Mouse (Mus musculus) hindbrain, postnatal 0 days (tissue): ENCODE measurements around the gene Gm11985. TPM values are rescaled to one million over a fixed set of nuclear protein-coding genes. Genes with fewer than 3 reads are reported as not detected.

Experiments
- ATAC-seq: fragments of 200-750 bp; cut with Nextera tagmentation; 2 replicates; pipeline ENCODE4 v1.8.0; 2017; ENCODE audit warnings: mild to moderate bottlenecking, moderate TSS enrichment, moderate library complexity
- DNase-seq: peaks from one replicate; pipeline ENCODE4 v3.0.0-alpha.2; 2015; ENCODE audit warnings: low spot score
- H3K27ac ChIP-seq: fragments of 300-500 bp; sonication (generic); 2 replicates; pipeline ENCODE4 v1.5.1; 2014; ENCODE audit warnings: mild to moderate bottlenecking
- H3K27me3 ChIP-seq: fragments of 300-500 bp; sonication (generic); 2 replicates; pipeline ENCODE4 v1.6.1; 2014; ENCODE audit warnings: low read length, mixed read lengths; ENCODE audit not compliant: insufficient read depth
- H3K36me3 ChIP-seq: fragments of 300-500 bp; sonication (generic); 2 replicates; pipeline ENCODE4 v1.6.1; 2014; ENCODE audit warnings: low read length, mixed read lengths; ENCODE audit not compliant: insufficient read depth
- H3K4me1 ChIP-seq: fragments of 300-500 bp; sonication (generic); 2 replicates; pipeline ENCODE4 v1.6.1; 2014; ENCODE audit warnings: antibody characterized with exemption, low read length, mixed read lengths; ENCODE audit not compliant: insufficient read depth
- H3K4me2 ChIP-seq: fragments of 300-500 bp; sonication (generic); 2 replicates; pipeline ENCODE4 v1.6.1; 2014; ENCODE audit warnings: low read depth, mild to moderate bottlenecking, low read length, moderate library complexity, mixed read lengths
- H3K4me3 ChIP-seq: fragments of 300-500 bp; sonication (generic); 2 replicates; pipeline ENCODE4 v1.5.1; 2014; ENCODE audit warnings: low read length
- H3K9ac ChIP-seq: fragments of 300-500 bp; sonication (generic); replicated peaks from 2 replicates; pipeline ENCODE4 v1.6.1; 2014; ENCODE audit warnings: mild to moderate bottlenecking, low read length, moderate library complexity, mixed read lengths
- H3K9me3 ChIP-seq: fragments of 300-500 bp; sonication (generic); 2 replicates; pipeline ENCODE4 v1.6.1; 2016; ENCODE audit warnings: low read length, mixed read lengths
- CTCF ChIP-seq: IDR thresholded peaks from 2 replicates; pipeline ENCODE4 v1.5.1; 2016; ENCODE audit warnings: antibody characterized with exemption, control low read depth, low read depth
- WGBS: fragments of 180-500 bp; shearing (Covaris S2); extraction: QIAGEN DNeasy Blood & Tissue Kit; methylation state at CpG from one replicate; pipeline ENCODE4 v1.1.7; 2014; 5-methylcytosine and 5-hydroxymethylcytosine counted together
- polyA plus RNA-seq: library from polyadenylated mRNA; unstranded; fragments of >200 nt; fragmentation: Nextera tagmentation; extraction: Ambion mirVana; gene quantifications from 2 replicates; pipeline ENCODE4 v1.2.1, GENCODE M21; 2015
- total RNA-seq: library from RNA; depleted of rRNA; stranded (reverse); fragments of >200 nt; gene quantifications from 2 replicates; pipeline ENCODE4 v1.2.3, GENCODE M21; 2014

Gene Gm11985
- total and polyA plus RNA-seq, 2 experiments from 2014 or later = not detected

DNA sequence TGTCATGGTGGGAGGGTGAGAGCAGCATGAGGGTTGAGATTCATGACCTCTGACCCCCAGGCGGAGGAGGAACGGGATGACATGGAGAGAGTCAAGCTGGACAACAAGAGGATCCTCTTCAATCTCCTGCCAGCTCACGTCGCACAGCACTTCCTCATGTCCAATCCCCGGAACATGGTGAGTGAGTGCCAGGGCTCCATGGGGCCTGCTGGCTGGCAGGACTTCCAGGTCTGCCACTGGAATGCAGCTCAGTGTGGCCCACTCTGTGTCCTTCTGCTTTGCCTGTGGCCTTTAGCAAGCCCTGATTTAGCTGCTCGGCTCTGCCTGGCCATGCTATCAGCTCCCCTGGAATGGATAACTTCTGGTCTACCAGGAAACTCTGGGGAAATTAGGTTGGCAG is 28.2 kb downstream of the Gm11985 start:
- Histone ChIP-seq H3K36me3 (peaks cover 4% of the 10 kb centered on the region; the same call in 1 of the 2 replicates), H3K4me2 (no peak overlapping the region), H3K27ac (peak overlapping the region; percentile 64; the same call in 1 of the 2 replicates), H3K4me1 (0 out of 2 replicates have a peak, but pooled peaks cover 15% of the 10 kb centered on the region), H3K9me3 (no peaks in the 10 kb centered on the region), H3K4me3 (no peak overlapping the region), H3K9ac (no peak overlapping the region), H3K27me3 (no peaks in the 10 kb centered on the region)
- DNase-seq = peak; percentile 50
- WGBS = 31% methylated on average over 6 of the region's 6 CpGs
- ATAC-seq = 0 out of 2 replicates have a peak, but pooled peaks have one; percentile 8
- TF ChIP-seq CTCF = no peak

DNA sequence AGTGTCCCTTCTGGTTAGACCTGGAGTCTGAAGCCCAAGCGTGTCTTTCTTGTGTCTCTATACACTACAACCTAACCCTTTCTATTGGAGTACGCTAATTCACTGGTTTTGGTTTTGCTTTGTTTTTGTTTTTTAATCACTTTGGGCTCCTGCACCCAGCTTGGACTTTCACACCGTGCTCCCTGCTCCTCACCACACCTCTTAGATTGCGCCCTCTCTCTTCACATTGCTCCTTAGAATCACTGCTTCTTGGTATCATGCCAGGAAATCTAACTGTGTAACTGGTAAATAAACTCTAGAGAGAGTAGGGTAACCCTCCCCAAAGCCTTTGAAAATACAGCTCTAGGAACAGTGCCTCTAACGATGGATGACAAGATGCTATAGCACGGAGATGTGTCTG is 30.2 kb downstream of the Gm11985 start:
- H3K27me3 ChIP-seq = no peaks in the 10 kb centered on the region
- DNase-seq (no peak), ATAC-seq (no peak)
- no peak overlapping the region for H3K9ac ChIP-seq
- TF ChIP-seq CTCF = no peak
- 89% methylated on average over 6 of the region's 6 CpGs for WGBS
- 0 out of 2 replicates have a peak, but pooled peaks cover 15% of the 10 kb centered on the region for H3K4me1 ChIP-seq
- H3K36me3 ChIP-seq = peaks cover 4% of the 10 kb centered on the region; the same call in 1 of the 2 replicates
- H3K27ac ChIP-seq = no peak overlapping the region
- H3K9me3 ChIP-seq = no peaks in the 10 kb centered on the region
- H3K4me2 ChIP-seq = no peak overlapping the region
- H3K4me3 ChIP-seq = no peak overlapping the region

DNA sequence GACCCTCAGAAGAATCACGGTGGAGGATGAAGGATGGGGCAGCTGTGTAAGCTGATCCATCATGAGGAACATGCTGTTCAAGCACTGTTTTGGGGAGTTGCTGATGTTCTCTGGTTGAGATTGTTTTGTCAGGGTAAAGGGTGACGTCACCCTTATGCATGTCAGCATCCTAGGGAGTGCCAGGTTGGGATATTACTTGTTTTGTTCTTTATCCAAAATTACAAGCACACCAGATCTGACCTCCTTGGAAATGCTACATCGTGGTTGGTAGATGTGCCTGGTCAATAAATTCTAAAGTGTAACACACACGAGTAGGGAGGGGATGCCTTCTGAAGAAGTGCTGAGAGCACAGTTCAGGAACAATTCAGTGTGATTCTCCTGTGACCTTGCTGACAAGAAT is 31.9 kb downstream of the Gm11985 start:
- H3K4me2 ChIP-seq = no peak overlapping the region

DNA sequence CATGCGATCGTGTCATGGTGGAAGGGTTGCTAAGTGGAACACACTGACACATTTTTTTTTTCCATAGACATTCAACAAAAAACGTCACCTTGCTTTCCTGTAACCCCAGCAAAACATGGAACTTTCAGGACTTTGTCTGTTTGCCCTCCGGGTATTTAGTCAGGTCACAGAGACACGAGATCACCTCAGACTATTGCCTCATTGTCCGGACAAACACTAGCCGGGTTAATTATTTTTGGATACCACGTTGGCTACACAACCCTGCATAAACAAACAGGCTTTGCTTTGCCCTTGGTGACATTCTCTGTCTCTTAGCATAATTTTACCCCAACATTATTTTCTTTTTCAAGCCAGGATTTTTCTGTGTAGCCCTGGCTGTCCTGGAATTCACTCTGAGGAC is 35.3 kb downstream of the Gm11985 start:
- WGBS = 81% methylated on average over 8 of the region's 8 CpGs

More for the DNA sequence above, 31.9 kb downstream of the Gm11985 start:
- TF ChIP-seq CTCF = no peak
- 70% methylated on average over 4 of the region's 4 CpGs for WGBS
- Histone ChIP-seq H3K36me3 (peaks cover 4% of the 10 kb centered on the region; the same call in 1 of the 2 replicates), H3K4me3 (no peak overlapping the region), H3K27ac (no peak overlapping the region), H3K9me3 (no peaks in the 10 kb centered on the region), H3K4me1 (0 out of 2 replicates have a peak, but pooled peaks cover 15% of the 10 kb centered on the region), H3K9ac (no peak overlapping the region), H3K27me3 (no peaks in the 10 kb centered on the region)
- no peak for ATAC-seq
- no peak for DNase-seq

DNA sequence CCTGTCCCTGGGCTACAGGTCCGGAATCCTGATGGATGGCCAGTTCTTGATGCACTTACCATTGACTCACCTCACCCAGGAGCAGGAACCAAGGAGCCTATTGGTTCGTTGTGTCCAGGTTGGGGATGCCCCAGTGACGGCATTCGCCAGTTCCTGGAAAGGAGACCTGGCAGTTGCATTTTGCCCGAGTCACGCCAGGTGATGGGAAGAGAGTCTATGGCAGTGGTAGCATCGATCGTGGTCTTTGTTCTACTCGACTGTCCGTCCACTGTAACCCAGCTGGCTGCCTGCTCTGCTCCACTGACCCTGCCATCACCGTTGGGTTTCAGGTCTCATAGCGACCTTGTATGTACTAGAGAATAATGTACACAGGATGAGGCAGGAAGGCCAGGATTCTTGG is 36.0 kb downstream of the Gm11985 start:
- no peak for DNase-seq
- Histone ChIP-seq H3K27me3 (no peaks in the 10 kb centered on the region), H3K4me1 (no peaks in the 10 kb centered on the region), H3K36me3 (peaks cover 4% of the 10 kb centered on the region; the same call in 1 of the 2 replicates), H3K4me2 (no peak overlapping the region), H3K27ac (no peak overlapping the region), H3K9ac (no peak overlapping the region), H3K9me3 (no peaks in the 10 kb centered on the region), H3K4me3 (no peak overlapping the region)
- ATAC-seq = no peak
- WGBS = 93% methylated on average over 12 of the region's 12 CpGs
- no peak for TF ChIP-seq CTCF

More for the DNA sequence above, 35.3 kb downstream of the Gm11985 start:
- no peak overlapping the region for H3K9ac ChIP-seq
- H3K36me3 ChIP-seq = peaks cover 4% of the 10 kb centered on the region; the same call in 1 of the 2 replicates
- no peak overlapping the region for H3K4me3 ChIP-seq
- no peak for TF ChIP-seq CTCF
- no peak for ATAC-seq
- no peak for DNase-seq
- no peak overlapping the region for H3K27ac ChIP-seq
- H3K27me3 ChIP-seq = no peaks in the 10 kb centered on the region
- no peaks in the 10 kb centered on the region for H3K9me3 ChIP-seq
- H3K4me2 ChIP-seq = no peak overlapping the region
- no peaks in the 10 kb centered on the region for H3K4me1 ChIP-seq

DNA sequence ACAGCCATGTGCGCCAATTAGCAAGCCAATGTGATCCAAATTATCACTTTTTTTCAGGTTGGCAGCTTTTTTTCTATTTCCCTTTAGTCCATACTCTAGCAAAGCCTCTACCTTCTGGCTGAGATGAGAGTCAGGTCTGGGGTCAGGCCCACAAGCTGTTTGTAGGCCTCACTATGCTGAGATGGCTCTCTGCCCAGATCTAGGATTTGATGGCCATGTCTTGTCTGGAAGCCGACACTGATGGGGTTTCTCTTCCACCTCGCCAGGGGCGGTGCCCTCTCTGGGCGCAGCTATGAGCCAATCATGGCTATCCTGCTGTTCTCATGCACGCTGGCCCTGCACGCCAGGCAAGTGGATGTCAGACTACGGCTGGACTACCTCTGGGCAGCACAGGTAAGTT is 37.9 kb downstream of the Gm11985 start:
- WGBS = 66% methylated on average over 8 of the region's 8 CpGs
- peak; percentile 70 for DNase-seq
- Histone ChIP-seq H3K9me3 (no peaks in the 10 kb centered on the region), H3K36me3 (peaks cover 8% of the 10 kb centered on the region; the same call in 1 of the 2 replicates), H3K4me2 (no peak overlapping the region), H3K27me3 (no peaks in the 10 kb centered on the region), H3K9ac (no peak overlapping the region), H3K4me3 (no peak overlapping the region), H3K27ac (no peak overlapping the region), H3K4me1 (no peaks in the 10 kb centered on the region)
- ATAC-seq = peak; percentile 48
- no peak for TF ChIP-seq CTCF

DNA sequence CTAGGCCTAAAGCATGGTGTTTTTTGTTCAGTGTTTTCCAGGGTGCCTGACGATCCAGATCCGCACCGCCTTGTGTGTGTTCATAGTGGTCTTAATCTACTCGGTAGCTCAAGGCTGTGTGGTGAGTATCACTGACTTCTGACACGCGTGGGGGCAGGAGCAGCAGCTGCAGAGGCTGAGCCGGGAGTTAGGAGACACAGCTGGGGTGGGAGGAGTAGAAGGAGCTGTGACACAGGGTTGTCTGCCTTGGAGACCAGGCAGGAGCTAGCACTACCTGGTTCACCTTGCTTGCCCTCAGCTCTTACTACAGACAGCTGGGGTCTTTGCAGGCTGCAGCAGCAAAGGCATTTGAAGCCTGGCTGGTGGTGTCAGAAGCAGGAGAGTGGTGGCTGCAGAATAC is 38.9 kb downstream of the Gm11985 start:
- H3K4me2 ChIP-seq = no peak overlapping the region
- no peak overlapping the region for H3K4me3 ChIP-seq
- H3K27ac ChIP-seq = no peak overlapping the region
- peaks cover 7% of the 10 kb centered on the region; the same call in 1 of the 2 replicates for H3K36me3 ChIP-seq
- H3K9ac ChIP-seq = no peak overlapping the region
- H3K9me3 ChIP-seq = no peaks in the 10 kb centered on the region
- no peaks in the 10 kb centered on the region for H3K27me3 ChIP-seq
- ATAC-seq (no peak), DNase-seq (no peak)
- H3K4me1 ChIP-seq = no peaks in the 10 kb centered on the region
- 76% methylated on average over 7 of the region's 7 CpGs for WGBS
- no peak for TF ChIP-seq CTCF
